Mouse (Mus musculus): ENCODE measurements around the gene Mettl24.
A peak's percentile ranks its signal among the peaks of the same experiment; 100 is the strongest.
"Not testable (repeated sequence)": the region's sequence is repeated elsewhere in the genome, so short reads cannot be mapped to it uniquely, and the experiment has no call there.

The Mettl24 gene

GRCm38 (mm10) chr10:40806221-40806620 lies 123.1 kb downstream of the Mettl24 start:
- no peak for DNase-seq (ENCODE audit: low spot score in 2 of 2)

GRCm38 (mm10) chr10:40809411-40809910 lies 126.4 kb downstream of the Mettl24 start:
- DNase-seq (ENCODE audit: low spot score in 2 of 2): not testable (repeated sequence)

- DNase-seq (ENCODE audit: low spot score in 2 of 2): no peak
Observed at GRCm38 (mm10) chr10:40813627-40814026, 130.5 kb downstream of the Mettl24 start.

- DNase-seq (ENCODE audit: low spot score in 2 of 2): no peak
Observed at GRCm38 (mm10) chr10:40816471-40816870, 133.4 kb downstream of the Mettl24 start.

GRCm38 (mm10) chr10:40825952-40826351 lies 142.9 kb downstream of the Mettl24 start:
- no peak for DNase-seq (ENCODE audit: low spot score in 2 of 2)

- no peak for DNase-seq (ENCODE audit: low spot score in 2 of 2)
Observed at GRCm38 (mm10) chr10:40827706-40828105, 144.6 kb downstream of the Mettl24 start.

- DNase-seq (ENCODE audit: low spot score in 2 of 2): no peak
Observed at GRCm38 (mm10) chr10:40830312-40830711, 147.2 kb downstream of the Mettl24 start.

GRCm38 (mm10) chr10:40831267-40831666 lies 148.2 kb downstream of the Mettl24 start:
- DNase-seq (ENCODE audit: low spot score in 2 of 2): no peak

- no peak for DNase-seq (ENCODE audit: low spot score in 2 of 2)
Observed at GRCm38 (mm10) chr10:40840086-40840485, 157.0 kb downstream of the Mettl24 start.

- peak; percentile 48 to 76 for DNase-seq (ENCODE audit: low spot score in 2 of 2)
Observed at GRCm38 (mm10) chr10:40843841-40844240, 160.8 kb downstream of the Mettl24 start.

GRCm38 (mm10) chr10:40844546-40844945 lies 161.5 kb downstream of the Mettl24 start:
- no peak for DNase-seq (ENCODE audit: low spot score in 2 of 2)

GRCm38 (mm10) chr10:40845626-40846025 lies 162.5 kb downstream of the Mettl24 start:
- DNase-seq (ENCODE audit: low spot score in 2 of 2): no peak

GRCm38 (mm10) chr10:40847176-40847874 lies 164.2 kb downstream of the Mettl24 start:
- no peak for DNase-seq (ENCODE audit: low spot score in 2 of 2)

- DNase-seq (ENCODE audit: low spot score in 2 of 2): no peak
Observed at GRCm38 (mm10) chr10:40850644-40851043, 167.6 kb downstream of the Mettl24 start.

GRCm38 (mm10) chr10:40851138-40851537 lies 168.1 kb downstream of the Mettl24 start:
- DNase-seq (ENCODE audit: low spot score in 2 of 2): no peak

- no peak for DNase-seq (ENCODE audit: low spot score in 2 of 2)
Observed at GRCm38 (mm10) chr10:40855616-40856015, 172.5 kb downstream of the Mettl24 start.

- no peak for DNase-seq (ENCODE audit: low spot score in 2 of 2)
Observed at GRCm38 (mm10) chr10:40856703-40857102, 173.6 kb downstream of the Mettl24 start.

- no peak for DNase-seq (ENCODE audit: low spot score in 2 of 2)
Observed at GRCm38 (mm10) chr10:40857599-40857998, 174.5 kb downstream of the Mettl24 start.

Data from right cerebral cortex, postnatal 36 days (tissue).